Mouse (Mus musculus): ENCODE results near the gene Spata21.
"Not testable (repeated sequence)": the region's sequence is repeated elsewhere in the genome, so short reads cannot be mapped to it uniquely, and the experiment has no call there.

- TF ChIP-seq POLR2A (IDR thresholded peaks at IDR 0.05; ENCODE audit: low read depth, low read length); CTCF (IDR thresholded peaks at IDR 0.05; ENCODE audit: borderline replicate concordance, insufficient read depth, low read length): not testable (repeated sequence)
These were observed 49.6 kb downstream of the Spata21 start for GRCm38 (mm10) chr4:141137740-141138139.

Measured in embryonic fibroblast, embryonic 13.5 days (primary cell).